Mouse (Mus musculus) myocyte (in vitro differentiated cells): ENCODE data around the gene Atp11c. TPM values are rescaled to one million over a fixed set of nuclear protein-coding genes. Genes with fewer than 3 reads are reported as not detected.

Source experiments
- H3K27me3 ChIP-seq: one replicate; pipeline ENCODE4 v1.6.1; 2011; ENCODE audit not compliant: control insufficient read depth, insufficient read depth, insufficient read length
- H3K36me3 ChIP-seq: one replicate; pipeline ENCODE4 v1.6.1; 2011; ENCODE audit not compliant: control insufficient read depth, insufficient read depth
- H3K4me2 ChIP-seq: one replicate; pipeline ENCODE4 v1.6.1; 2011; ENCODE audit warnings: low read depth, control low read depth
- H3K4me3 ChIP-seq: one replicate; pipeline ENCODE4 v1.5.1; 2011; ENCODE audit warnings: mild to moderate bottlenecking, control low read depth, moderate library complexity
- H3K79me2 ChIP-seq: one replicate; pipeline ENCODE4 v1.6.1; 2011; ENCODE audit not compliant: control insufficient read depth, insufficient read depth
- H3ac ChIP-seq: one replicate; pipeline ENCODE4 v1.6.1; 2011; ENCODE audit not compliant: control insufficient read depth, insufficient read length
- CEBPB ChIP-seq: IDR thresholded peaks from 2 replicates; pipeline ENCODE4 v1.6.1; 2011; ENCODE audit warnings: mild to moderate bottlenecking, moderate library complexity; ENCODE audit not compliant: poor library complexity, insufficient read depth, severe bottlenecking
- E2F4 ChIP-seq: IDR thresholded peaks from one replicate; pipeline ENCODE4 v1.6.1; 2011; ENCODE audit warnings: mild to moderate bottlenecking, control low read depth, moderate library complexity; ENCODE audit not compliant: insufficient read depth
- MAX ChIP-seq: IDR thresholded peaks from one replicate; pipeline ENCODE4 v1.6.1; 2011; ENCODE audit warnings: low read depth, mild to moderate bottlenecking, control low read depth
- MYOD1 ChIP-seq, 3 experiments: IDR thresholded peaks; one replicate each; pipeline ENCODE4 v1.6.1; 2011; ENCODE audit warnings: control low read depth in 2 of 3, low read depth in 2 of 3, mild to moderate bottlenecking in 2 of 3, moderate library complexity in 1 of 3; ENCODE audit not compliant: insufficient read length in 2 of 3, control insufficient read depth in 1 of 3
- MYOG ChIP-seq, 3 experiments: IDR thresholded peaks; one replicate each; pipeline ENCODE4 v1.6.1; 2011; ENCODE audit warnings: control low read depth in 2 of 3, low read depth in 2 of 3, mild to moderate bottlenecking in 2 of 3; ENCODE audit not compliant: insufficient read length in 2 of 3, control insufficient read depth in 1 of 3, insufficient read depth in 1 of 3
- POLR2A ChIP-seq: IDR thresholded peaks from one replicate; pipeline ENCODE4 v1.6.1; 2011; ENCODE audit warnings: low read depth, mild to moderate bottlenecking, control low read depth, moderate library complexity; ENCODE audit not compliant: insufficient read length
- POLR2AphosphoS2 ChIP-seq: IDR thresholded peaks from one replicate; pipeline ENCODE4 v1.6.1; 2011; ENCODE audit warnings: low read depth, control low read depth; ENCODE audit not compliant: insufficient read length
- REST ChIP-seq: IDR thresholded peaks from one replicate; pipeline ENCODE4 v1.6.1; 2011; ENCODE audit warnings: mild to moderate bottlenecking, control low read depth, moderate library complexity; ENCODE audit not compliant: insufficient read depth, insufficient read length
- SRF ChIP-seq: IDR thresholded peaks from one replicate; pipeline ENCODE4 v1.6.1; 2011; ENCODE audit warnings: low read depth; ENCODE audit not compliant: control insufficient read depth, insufficient read length
- TCF12 ChIP-seq: IDR thresholded peaks from one replicate; pipeline ENCODE4 v1.6.1; 2011; ENCODE audit warnings: mild to moderate bottlenecking, control low read depth; ENCODE audit not compliant: poor library complexity, insufficient read depth, severe bottlenecking
- TCF3 ChIP-seq: IDR thresholded peaks from one replicate; pipeline ENCODE4 v1.6.1; 2011; ENCODE audit warnings: low read depth, control low read depth; ENCODE audit not compliant: insufficient read length
- USF1 ChIP-seq: IDR thresholded peaks from one replicate; pipeline ENCODE4 v1.6.1; 2011; ENCODE audit warnings: low read depth, mild to moderate bottlenecking, control low read depth, moderate library complexity
- polyA plus RNA-seq: library from polyadenylated mRNA; unstranded; fragments of >200 nt; fragmentation: generic; extraction: Trizol; gene quantifications from one replicate; pipeline ENCODE4 v1.2.1, GENCODE M21; 2012; ENCODE audit warnings: missing spikeins

Atp11c gene
- polyA plus RNA-seq, 1 experiment: 1.1 TPM

DNA sequence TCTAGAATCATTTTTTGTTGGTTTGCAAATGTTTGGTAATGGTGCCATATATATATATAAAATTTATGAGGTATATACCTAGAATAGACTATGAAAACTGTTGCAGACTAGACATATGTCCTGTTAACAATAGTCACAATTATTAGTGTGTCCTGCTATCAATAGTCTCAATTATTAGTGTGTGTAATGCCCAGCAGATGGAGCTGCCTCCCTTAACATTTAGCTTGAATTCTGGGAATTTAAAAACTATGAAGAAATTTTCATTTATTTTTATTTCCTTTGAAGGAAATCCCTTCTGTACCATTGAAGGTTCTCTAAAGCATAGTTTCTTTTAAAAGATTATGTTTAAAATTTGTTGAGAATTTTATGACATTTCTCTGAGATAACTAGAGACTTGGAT, 97.2 kb downstream of the Atp11c start:
- Histone ChIP-seq H3K36me3 (no peaks in the 10 kb centered on the region), H3K27me3 (no peaks in the 10 kb centered on the region), H3ac (no peak overlapping the region), H3K79me2 (no peaks in the 10 kb centered on the region), H3K4me3 (no peak overlapping the region), H3K4me2 (no peak overlapping the region)
- no peak for TF ChIP-seq TCF12
- TF ChIP-seq MYOG (IDR thresholded peaks at IDR 0.05; ENCODE audit: control insufficient read depth in 1 of 3, insufficient read depth in 1 of 3, insufficient read length in 2 of 3, low read depth in 2 of 3): no peak
- TF ChIP-seq TCF3: no peak
- TF ChIP-seq E2F4: no peak
- no peak for TF ChIP-seq CEBPB
- no peak for TF ChIP-seq USF1
- TF ChIP-seq MYOD1 (IDR thresholded peaks at IDR 0.05; ENCODE audit: control insufficient read depth in 1 of 3, insufficient read length in 2 of 3, low read depth in 2 of 3): no peak
- TF ChIP-seq POLR2A: no peak
- no peak for TF ChIP-seq POLR2AphosphoS2

DNA sequence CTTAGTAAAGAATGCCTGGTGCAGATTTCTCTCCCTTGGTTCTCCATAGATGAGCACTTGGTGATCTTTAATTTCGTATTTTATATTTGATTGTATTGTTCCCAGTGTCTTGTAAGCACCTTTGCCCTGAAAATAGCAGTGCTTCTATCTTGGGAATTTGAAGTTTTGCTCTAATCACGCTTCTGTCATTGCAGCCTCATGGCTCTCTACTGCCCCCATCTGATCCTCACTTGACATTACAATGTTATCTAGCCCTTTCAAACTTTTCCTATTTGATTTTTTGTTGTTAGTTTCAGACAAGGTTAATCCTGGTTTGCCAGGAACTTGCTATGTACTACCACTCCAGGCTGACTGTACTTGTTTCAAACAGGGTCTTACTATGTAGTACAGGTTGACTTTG, 128.7 kb downstream of the Atp11c start:
- TF ChIP-seq MAX (no peak), MYOD1 (IDR thresholded peaks at IDR 0.05; ENCODE audit: control insufficient read depth in 1 of 3, insufficient read length in 2 of 3, low read depth in 2 of 3) (no peak), TCF12 (no peak), SRF (no peak), CEBPB (no peak), POLR2AphosphoS2 (no peak), MYOG (IDR thresholded peaks at IDR 0.05; ENCODE audit: control insufficient read depth in 1 of 3, insufficient read depth in 1 of 3, insufficient read length in 2 of 3, low read depth in 2 of 3) (no peak), E2F4 (no peak), REST (no peak), POLR2A (no peak), TCF3 (no peak), USF1 (no peak)
- Histone ChIP-seq H3K36me3 (no peaks in the 10 kb centered on the region), H3K4me3 (no peak overlapping the region), H3ac (no peak overlapping the region), H3K4me2 (no peak overlapping the region), H3K27me3 (no peaks in the 10 kb centered on the region), H3K79me2 (no peaks in the 10 kb centered on the region)

DNA sequence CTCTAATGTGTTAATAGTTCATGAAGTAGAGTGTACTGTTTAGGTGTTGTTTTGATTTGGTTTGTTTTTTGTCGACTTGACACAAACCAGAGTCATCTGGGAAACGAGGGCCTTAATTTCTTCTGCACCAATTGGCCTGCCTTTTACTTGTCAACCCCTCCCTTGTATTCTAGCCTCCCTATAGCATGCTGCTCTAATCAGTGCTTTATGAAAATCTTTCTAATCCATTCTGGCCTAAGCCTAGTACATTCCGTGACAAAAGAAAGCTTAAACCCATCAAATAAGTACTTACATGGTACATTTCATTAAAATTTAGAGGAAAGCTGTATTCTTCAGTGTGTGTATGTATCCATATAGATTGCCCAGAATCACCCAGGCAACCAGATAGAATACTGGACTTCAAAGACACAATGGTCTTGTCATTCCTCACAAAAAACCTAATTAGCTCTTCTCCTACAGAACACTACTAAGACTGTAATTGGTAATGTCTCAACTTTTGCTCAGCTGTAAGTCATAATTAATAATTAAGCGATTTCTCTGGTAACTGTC, 177.9 kb downstream of the Atp11c start:
- TF ChIP-seq REST: no peak
- no peak for TF ChIP-seq POLR2AphosphoS2
- TF ChIP-seq POLR2A: no peak
- no peak for TF ChIP-seq MAX
- no peak for TF ChIP-seq MYOD1 (IDR thresholded peaks at IDR 0.05; ENCODE audit: control insufficient read depth in 1 of 3, insufficient read length in 2 of 3, low read depth in 2 of 3)
- TF ChIP-seq SRF: no peak
- TF ChIP-seq USF1: no peak
- no peak for TF ChIP-seq MYOG (IDR thresholded peaks at IDR 0.05; ENCODE audit: control insufficient read depth in 1 of 3, insufficient read depth in 1 of 3, insufficient read length in 2 of 3, low read depth in 2 of 3)
- no peak for TF ChIP-seq CEBPB
- TF ChIP-seq TCF3: no peak
- no peak for TF ChIP-seq TCF12

DNA sequence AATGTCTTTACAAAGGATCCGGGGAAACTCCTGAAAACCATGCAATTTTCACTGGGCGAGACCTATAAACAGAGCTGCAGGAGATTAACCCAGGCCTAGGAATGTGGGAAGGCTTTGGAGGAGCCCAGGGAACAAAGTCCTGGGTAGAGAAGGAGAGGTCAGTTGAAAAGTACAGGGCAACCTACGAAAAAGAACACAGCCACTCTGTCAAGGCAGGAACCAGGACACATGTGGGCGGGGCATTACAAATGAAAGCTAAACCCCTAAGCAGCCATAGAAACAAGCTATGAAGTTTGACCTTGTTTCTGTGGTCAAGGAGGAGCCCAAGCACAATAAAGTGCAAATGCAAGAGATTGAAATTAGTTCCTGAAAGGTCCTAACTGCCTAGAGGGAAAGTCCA, 186.8 kb downstream of the Atp11c start:
- TF ChIP-seq USF1: no peak
- no peak for TF ChIP-seq POLR2AphosphoS2
- no peak for TF ChIP-seq REST
- no peak for TF ChIP-seq CEBPB
- TF ChIP-seq SRF: no peak
- no peak for TF ChIP-seq E2F4
- no peak for TF ChIP-seq TCF12
- no peak for TF ChIP-seq TCF3
- H3K4me2 ChIP-seq: no peak overlapping the region
- H3ac ChIP-seq: no peak overlapping the region
- no peak overlapping the region for H3K4me3 ChIP-seq
- H3K79me2 ChIP-seq: no peaks in the 10 kb centered on the region
- no peaks in the 10 kb centered on the region for H3K27me3 ChIP-seq
- no peaks in the 10 kb centered on the region for H3K36me3 ChIP-seq

More for the DNA sequence above, 177.9 kb downstream of the Atp11c start:
- no peaks in the 10 kb centered on the region for H3K79me2 ChIP-seq
- H3ac ChIP-seq: no peak overlapping the region
- H3K36me3 ChIP-seq: no peaks in the 10 kb centered on the region
- H3K4me3 ChIP-seq: no peak overlapping the region
- no peaks in the 10 kb centered on the region for H3K27me3 ChIP-seq
- no peak overlapping the region for H3K4me2 ChIP-seq

GRCm38 (mm10) chrX:60404668-60405044, 187.8 kb downstream of the Atp11c start:
- Histone ChIP-seq H3K27me3 (no peaks in the 10 kb centered on the region), H3K4me3 (peak overlapping the region; percentile 27), H3K4me2 (peak overlapping the region; percentile 43), H3ac (peak overlapping the region; percentile 66), H3K79me2 (no peaks in the 10 kb centered on the region), H3K36me3 (no peaks in the 10 kb centered on the region)
- TF ChIP-seq POLR2A (peak; percentile 18), USF1 (no peak), E2F4 (peak; percentile 24)
